Mouse (Mus musculus): ENCODE data around the gene Rfx8.

Rfx8 gene

DNA sequence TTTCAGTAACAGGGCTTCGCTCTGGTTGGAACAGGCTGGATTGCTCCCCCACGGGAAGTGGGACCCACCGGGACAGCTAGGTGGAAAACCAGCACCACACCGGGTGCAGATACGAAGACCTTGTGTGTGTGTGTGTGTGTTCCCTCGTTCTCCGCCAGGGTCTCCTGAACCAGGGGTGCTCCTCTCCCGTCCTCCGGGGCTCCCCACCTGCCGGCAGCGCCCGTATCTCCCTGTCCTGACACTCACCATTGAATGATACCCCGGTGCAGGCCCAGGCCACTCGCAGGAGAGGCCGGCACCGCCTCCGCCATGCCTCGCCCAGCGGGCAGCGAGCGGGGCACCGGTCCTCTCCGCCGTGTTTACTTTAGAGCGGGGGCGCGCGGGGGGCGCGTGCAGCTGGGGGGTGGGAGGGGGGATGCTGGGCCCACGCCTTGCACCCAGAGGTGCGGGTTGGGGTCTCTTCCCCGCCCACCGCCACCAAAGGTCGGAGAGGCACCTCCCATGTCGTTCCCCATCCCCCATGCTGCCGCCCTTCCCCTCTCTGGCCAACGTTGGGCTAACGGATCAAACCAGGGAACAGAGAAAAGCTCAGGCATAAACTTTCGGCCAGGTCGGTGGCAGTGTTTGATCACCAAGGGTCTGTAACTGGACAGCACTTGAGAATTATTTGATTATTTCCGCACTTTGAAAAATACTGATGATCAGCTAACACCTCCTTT, at the start of gene Rfx8:
Gene Rfx8 (minus strand): TSS at position 366 of the 719 bp plus-strand sequence.
- no peak for DNase-seq (ENCODE audit: low spot score in 2 of 2)

GRCm38 (mm10) chr1:39770436-39770835, 49.6 kb upstream of the Rfx8 start:
- DNase-seq (ENCODE audit: low spot score in 2 of 2) = no peak

DNA sequence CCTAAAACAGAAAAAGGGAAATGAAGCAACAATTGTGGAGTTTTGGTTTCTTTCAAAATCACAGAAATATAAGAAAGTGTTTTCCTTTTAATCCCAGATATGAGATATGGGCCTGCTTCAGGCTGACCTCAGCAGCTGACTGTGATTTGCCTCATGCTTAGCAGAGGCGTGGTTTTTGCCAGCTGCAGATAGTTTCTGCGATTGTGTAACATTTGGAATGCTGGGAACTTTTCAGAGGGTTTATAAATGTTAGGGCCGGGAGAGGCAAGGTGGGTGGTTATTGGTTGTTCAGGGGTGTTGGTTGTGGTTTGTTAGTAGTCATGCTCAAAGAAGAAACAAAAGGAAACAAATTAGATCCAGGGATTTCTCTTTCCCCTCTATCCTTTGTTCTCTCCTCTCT, 47.2 kb upstream of the Rfx8 start:
- DNase-seq (ENCODE audit: low spot score in 2 of 2) = no peak

DNA sequence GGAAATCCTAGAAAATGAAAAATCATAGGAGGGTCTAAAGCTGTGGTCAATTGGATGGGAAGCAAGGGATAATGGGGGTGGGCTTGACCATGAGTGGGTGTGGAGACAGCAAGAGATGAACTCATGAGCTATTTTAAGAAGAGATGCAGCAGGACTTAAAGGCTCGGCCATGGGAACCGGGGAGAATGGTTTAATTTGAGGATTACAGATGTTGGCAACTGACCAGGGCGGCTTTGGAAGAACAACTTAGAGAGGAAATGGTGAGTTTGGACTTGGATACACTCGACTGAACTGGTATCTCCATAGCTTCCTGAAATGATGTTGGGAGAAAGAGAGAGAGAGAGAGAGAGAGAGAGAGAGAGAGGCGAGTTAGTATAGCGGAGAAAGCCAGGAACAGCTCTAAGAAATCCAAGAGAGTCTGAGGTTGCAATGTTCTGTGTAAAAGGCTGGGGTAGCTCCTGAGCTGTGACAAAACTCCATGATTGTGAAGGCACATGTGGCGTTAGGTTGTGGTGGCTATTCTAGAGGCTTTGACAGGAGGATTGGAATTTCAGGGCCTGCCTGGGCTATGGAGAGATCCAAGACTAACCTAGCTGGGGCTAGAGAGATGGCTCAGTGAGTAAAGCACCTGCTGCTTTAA, 45.2 kb upstream of the Rfx8 start:
- DNase-seq (ENCODE audit: low spot score in 2 of 2) = no peak

DNA sequence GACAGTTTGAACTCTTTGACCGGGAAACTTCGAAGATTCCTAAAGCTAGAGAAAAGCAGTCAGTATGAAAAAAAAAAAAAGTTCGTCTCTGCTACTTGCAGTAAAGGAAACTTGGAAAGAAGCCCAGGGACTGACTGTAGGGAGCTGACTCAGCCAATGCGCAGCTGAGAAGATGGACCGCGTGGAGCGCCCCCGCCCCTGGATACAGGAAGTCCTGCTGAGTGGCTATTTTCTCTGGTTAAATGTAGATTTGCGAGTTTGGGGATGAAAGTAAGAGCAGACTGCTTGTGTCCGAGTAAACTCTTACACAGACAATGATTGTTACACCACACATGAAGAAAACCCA, 41.2 kb upstream of the Rfx8 start:
- peak; percentile 40 to 78 for DNase-seq (ENCODE audit: low spot score in 2 of 2)

GRCm38 (mm10) chr1:39761211-39762024, 40.6 kb upstream of the Rfx8 start:
- peak; percentile 42 to 45 for DNase-seq (ENCODE audit: low spot score in 2 of 2)

- DNase-seq (ENCODE audit: low spot score in 2 of 2) = no peak
Observed at GRCm38 (mm10) chr1:39760181-39760715, 39.5 kb upstream of the Rfx8 start.

DNA sequence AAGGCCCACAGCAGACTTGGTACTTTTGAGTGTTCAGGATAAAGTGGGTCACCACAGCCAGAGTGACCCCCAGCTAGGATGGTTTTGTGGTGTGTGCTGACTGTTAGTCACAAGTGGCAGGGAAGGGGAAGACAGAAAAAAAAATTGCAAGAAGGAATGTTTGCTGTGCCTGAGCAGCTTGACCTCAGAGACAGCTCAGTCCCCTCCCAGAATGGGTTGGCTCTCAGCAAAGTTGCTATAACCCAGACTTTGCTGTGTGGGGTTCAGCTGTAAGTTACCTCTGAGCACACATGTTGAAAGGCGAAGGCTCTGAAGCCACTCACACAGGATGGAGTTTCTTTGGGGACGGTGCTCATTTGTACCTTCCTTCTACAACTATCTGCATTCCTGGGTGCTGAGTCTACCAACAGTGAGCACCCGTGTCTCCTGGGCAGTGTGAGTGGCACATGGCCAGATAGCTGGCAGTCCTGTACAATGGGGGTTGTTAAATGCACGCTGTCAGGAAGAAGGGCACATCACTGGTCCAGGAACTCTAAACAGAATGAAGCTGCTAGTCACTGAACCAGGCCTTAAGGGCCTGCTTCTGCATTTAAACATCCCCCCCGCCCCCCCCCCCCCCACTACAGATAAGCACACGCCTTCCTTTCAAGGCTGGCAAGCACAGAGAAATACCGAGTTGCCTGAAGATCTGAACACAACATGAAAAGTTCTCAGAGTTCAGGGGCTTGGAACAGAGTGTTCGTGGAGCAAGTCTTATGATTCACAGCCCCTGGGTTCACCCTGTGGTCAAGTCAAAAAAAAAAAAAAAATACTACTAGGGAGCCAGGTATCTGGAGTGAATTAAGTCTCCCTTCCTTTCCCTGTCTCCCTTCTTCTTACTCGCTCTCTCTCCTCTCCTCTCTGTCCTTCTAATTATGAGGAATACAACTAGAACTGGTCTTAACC, 38.7 kb upstream of the Rfx8 start:
- peak in 1 of 2 experiments; percentile 26 for DNase-seq (ENCODE audit: low spot score in 2 of 2)

GRCm38 (mm10) chr1:39758244-39758643, 37.4 kb upstream of the Rfx8 start:
- no peak for DNase-seq (ENCODE audit: low spot score in 2 of 2)

- DNase-seq (ENCODE audit: low spot score in 2 of 2) = peak; percentile 30 to 52
Observed at GRCm38 (mm10) chr1:39756952-39757351, 36.2 kb upstream of the Rfx8 start.

GRCm38 (mm10) chr1:39754224-39754957, 33.6 kb upstream of the Rfx8 start:
- DNase-seq (ENCODE audit: low spot score in 2 of 2) = no peak

DNA sequence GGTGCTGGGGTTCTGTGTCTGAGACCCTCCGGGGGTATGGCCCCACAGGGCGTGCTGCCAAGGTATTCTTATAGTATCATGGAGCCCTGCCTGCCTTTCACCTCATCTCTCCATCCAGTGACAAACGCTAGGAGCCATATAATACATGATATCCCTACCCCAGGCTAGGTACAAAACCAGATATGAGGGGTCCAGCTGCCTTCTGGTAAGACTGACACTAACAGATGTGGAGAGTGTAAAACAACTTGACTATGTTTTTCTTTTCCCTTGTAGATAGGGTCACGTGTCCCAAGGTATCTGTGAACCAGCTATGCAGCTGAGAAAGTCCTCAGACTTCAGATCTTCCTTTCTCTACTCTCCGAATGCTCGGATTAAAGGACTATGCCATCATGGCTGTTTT, 30.7 kb upstream of the Rfx8 start:
- DNase-seq (ENCODE audit: low spot score in 2 of 2) = no peak

GRCm38 (mm10) chr1:39749664-39750063, 28.9 kb upstream of the Rfx8 start:
- DNase-seq (ENCODE audit: low spot score in 2 of 2) = no peak

- DNase-seq (ENCODE audit: low spot score in 2 of 2) = no peak
Observed at GRCm38 (mm10) chr1:39749214-39749613, 28.4 kb upstream of the Rfx8 start.

DNA sequence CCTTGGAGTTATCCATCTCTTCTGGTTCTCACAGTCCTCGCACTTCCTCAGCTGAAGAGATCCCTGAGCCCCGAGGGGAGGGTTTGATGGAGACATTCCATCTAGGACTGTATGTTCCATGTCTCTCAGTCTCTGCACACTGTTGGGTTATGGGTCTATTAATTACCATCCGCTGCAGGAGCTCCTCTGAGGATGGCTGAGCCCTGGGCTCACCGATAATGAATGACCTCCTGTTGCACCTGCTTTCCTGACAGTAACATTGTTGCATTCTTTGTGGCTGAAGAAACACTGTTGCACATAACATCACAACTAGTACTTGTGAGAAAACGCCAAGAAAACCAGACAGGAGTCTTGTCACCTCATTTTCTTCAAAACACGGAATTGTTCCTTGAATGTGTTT, 27.9 kb upstream of the Rfx8 start:
- DNase-seq (ENCODE audit: low spot score in 2 of 2) = no peak

GRCm38 (mm10) chr1:39746464-39746863, 25.7 kb upstream of the Rfx8 start:
- DNase-seq (ENCODE audit: low spot score in 2 of 2) = no peak

DNA sequence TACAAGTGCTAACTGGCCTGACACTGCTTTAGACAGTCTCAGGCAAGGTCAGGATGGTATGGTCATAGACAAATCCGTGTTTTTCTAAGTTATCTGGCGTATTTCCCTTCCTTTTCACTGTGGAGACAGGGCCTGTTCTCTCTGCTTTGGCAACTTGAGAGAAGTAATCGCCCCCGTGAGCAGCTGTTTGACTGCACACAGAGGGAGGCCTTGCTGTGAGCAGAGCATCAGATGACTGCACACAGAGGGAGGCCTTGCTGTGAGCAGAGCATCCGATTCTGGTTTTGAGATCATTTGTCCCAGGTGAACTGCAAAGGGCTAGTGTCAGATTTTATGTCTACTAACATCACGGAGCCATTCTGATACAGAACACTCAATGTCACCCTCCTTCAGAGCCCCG, 20.2 kb upstream of the Rfx8 start:
- DNase-seq (ENCODE audit: low spot score in 2 of 2) = no peak

DNA sequence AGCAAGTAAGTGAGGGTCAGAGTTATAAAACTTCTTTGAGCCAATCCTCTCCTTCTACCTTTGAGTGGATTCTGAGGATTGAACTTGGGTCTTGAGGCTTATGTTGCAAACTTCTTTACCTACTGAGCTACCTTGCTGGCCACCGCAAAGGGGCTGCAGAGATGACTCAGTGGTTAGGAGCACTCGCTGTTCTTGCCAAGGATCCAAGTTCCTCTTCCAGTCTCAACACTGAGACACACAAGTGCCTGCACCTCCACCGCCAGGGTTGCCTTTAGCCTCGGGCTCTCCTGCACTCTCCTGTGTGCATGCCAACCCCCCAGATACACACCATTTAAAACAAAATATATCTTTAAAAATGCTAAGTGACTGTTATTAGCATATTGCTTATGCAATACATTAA, 19.2 kb upstream of the Rfx8 start:
- no peak for DNase-seq (ENCODE audit: low spot score in 2 of 2)

DNA sequence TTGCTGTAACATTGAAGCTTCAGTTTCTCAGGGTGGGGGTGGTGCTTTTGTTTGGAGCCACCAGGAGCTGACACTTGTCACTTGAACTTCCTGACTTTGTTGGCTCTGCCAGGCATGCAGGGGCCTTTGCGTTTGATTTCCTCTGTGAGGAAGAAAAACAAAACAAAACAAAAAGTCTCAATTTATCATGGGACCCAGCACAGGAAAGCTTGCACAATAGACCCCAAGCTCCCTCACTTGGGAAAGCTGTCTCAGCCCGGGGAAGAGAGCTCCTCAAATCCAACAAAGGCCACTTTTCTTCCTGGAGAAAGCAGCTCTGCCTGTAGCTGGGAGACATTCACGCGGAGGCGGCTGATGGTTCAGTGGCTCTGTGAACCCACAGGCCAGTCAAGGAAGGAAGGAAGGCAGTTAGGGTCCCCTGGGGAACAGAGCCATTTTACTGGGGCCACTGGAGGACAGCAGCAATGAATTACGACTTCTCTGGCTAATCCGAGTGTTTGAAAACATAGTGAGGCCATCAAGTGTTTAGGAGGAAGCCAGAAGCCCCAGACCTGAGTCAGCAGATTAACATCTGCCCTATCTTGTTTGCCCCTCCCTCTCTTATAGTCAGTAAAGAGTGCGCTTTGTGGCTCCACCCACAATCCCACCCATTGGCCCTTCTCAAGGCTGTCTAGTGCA, 15.3 kb upstream of the Rfx8 start:
- DNase-seq (ENCODE audit: low spot score in 2 of 2) = peak in 1 of 2 experiments; percentile 25

GRCm38 (mm10) chr1:39735493-39735892, 14.7 kb upstream of the Rfx8 start:
- no peak for DNase-seq (ENCODE audit: low spot score in 2 of 2)
